ENCODE assay signal across 7 mouse cellular contexts in genomic region chr9:107340911-107341645, GRCm38 (mm10). TPM values are rescaled to one million over a fixed set of nuclear protein-coding genes. Genes with fewer than 3 reads are reported as not detected.
DNase-seq lines count a peak whose midpoint lies in the region; ATAC-seq and TF ChIP-seq lines count a peak whose summit lies in the region.

No protein-coding gene starts in this region.

- H3K9ac ChIP-seq in intestine, postnatal 0 days (ENCODE audit: low read depth, low read length), result peak overlapping the region; percentile 47

- no peak for TF ChIP-seq POLR2A in lung, adult 2 months (IDR thresholded peaks at IDR 0.05; ENCODE audit: borderline replicate concordance, extremely low read depth, low read depth, low read length)
- no peak for TF ChIP-seq POLR2A in embryonic fibroblast, embryonic 13.5 days (IDR thresholded peaks at IDR 0.05; ENCODE audit: low read depth, low read length)
- no peak for TF ChIP-seq POLR2A in olfactory bulb, adult 2 months (IDR thresholded peaks at IDR 0.05; ENCODE audit: insufficient read depth, low read depth, low read length)

- H3K4me3 ChIP-seq in lung, adult 2 months (replicated peaks; ENCODE audit: extremely low read depth, low read depth, low read length), result peak overlapping the region; percentile 95
- peak overlapping the region; percentile 56 for H3K4me3 ChIP-seq in embryonic fibroblast, embryonic 13.5 days (ENCODE audit: insufficient read depth, low read length)
- H3K4me3 ChIP-seq in intestine, postnatal 0 days (ENCODE audit: low read depth, low read length), result peak overlapping the region; percentile 53
- H3K4me3 ChIP-seq in olfactory bulb, adult 2 months (ENCODE audit: insufficient read depth, low read depth, low read length), result peak overlapping the region; percentile 81

- no peaks in the 10 kb centered on the region for H3K9me3 ChIP-seq in intestine, postnatal 0 days (ENCODE audit: control insufficient read depth)

- ATAC-seq in intestine, postnatal 0 days, result no peak

- no peak for TF ChIP-seq CTCF in lung, adult 2 months (IDR thresholded peaks at IDR 0.05; ENCODE audit: insufficient read depth, low read length)
- no peak for TF ChIP-seq CTCF in embryonic fibroblast, embryonic 13.5 days (IDR thresholded peaks at IDR 0.05; ENCODE audit: borderline replicate concordance, insufficient read depth, low read length)
- no peak for TF ChIP-seq CTCF in intestine, postnatal 0 days (IDR thresholded peaks at IDR 0.05; ENCODE audit: low read depth)
- TF ChIP-seq CTCF in olfactory bulb, adult 2 months (IDR thresholded peaks at IDR 0.05; ENCODE audit: insufficient read depth, low read depth, low read length), result no peak

- no peak overlapping the region for H3K27ac ChIP-seq in embryonic fibroblast, embryonic 13.5 days (ENCODE audit: insufficient read depth, low read length)
- H3K27ac ChIP-seq in intestine, postnatal 0 days (ENCODE audit: low read depth, low read length), result no peak overlapping the region
- H3K27ac ChIP-seq in olfactory bulb, adult 2 months (ENCODE audit: insufficient read depth, low read depth, low read length), result peak overlapping the region; percentile 83

- WGBS in lung, adult 2 months, result 46% methylated on average over 12 of the region's 12 CpGs
- WGBS in intestine, postnatal 0 days, result 49% methylated on average over 12 of the region's 12 CpGs
- 29% methylated on average over 12 of the region's 12 CpGs for WGBS in olfactory bulb, adult 2 months

- H3K27me3 ChIP-seq in intestine, postnatal 0 days (replicated peaks; ENCODE audit: control insufficient read depth, insufficient read depth, low read length), result peaks cover 3% of the 10 kb centered on the region; the same call in 1 of the 2 replicates

- H3K4me1 ChIP-seq in lung, adult 2 months (ENCODE audit: control insufficient read depth, insufficient read depth, low read length), result peaks cover 4% of the 10 kb centered on the region
- H3K4me1 ChIP-seq in embryonic fibroblast, embryonic 13.5 days (ENCODE audit: control insufficient read depth, insufficient read depth, low read length), result no peaks in the 10 kb centered on the region
- peaks cover 3% of the 10 kb centered on the region; the same call in 1 of the 2 replicates for H3K4me1 ChIP-seq in intestine, postnatal 0 days (replicated peaks; ENCODE audit: control insufficient read depth, insufficient read depth, low read length)
- H3K4me1 ChIP-seq in olfactory bulb, adult 2 months (ENCODE audit: control insufficient read depth, insufficient read depth, low read length), result peaks cover 27% of the 10 kb centered on the region

- H3K4me2 ChIP-seq in intestine, postnatal 0 days (replicated peaks; ENCODE audit: low read depth), result peak overlapping the region; percentile 91

- H3K36me3 ChIP-seq in intestine, postnatal 0 days (ENCODE audit: control insufficient read depth, insufficient read depth), result no peaks in the 10 kb centered on the region

- DNase-seq in lung, adult 2 months, result no peak
- no peak for DNase-seq in lung, postnatal 36 days
- DNase-seq in left cerebral cortex, adult 18-20 months (ENCODE audit: low spot score in 2 of 2), result no peak
- no peak for DNase-seq in spleen, postnatal 4 days (ENCODE audit: low spot score in 2 of 2)

RNA-seq across cellular contexts. Expression of gene 6430571L13Rik, which starts 0.7 kb away (rescaled TPM):
- polyA plus RNA-seq in lung, adult 2 months (2012; rRNA removed), result 0.34 and 1.1 TPM in 2 replicates
- polyA plus RNA-seq in embryonic fibroblast, embryonic 13.5 days (2011; ENCODE audit: insufficient read length, low read depth, missing spikeins), result not detected in 2 replicates
- 0.14 and 0.20 TPM in 2 replicates for polyA plus RNA-seq in intestine, postnatal 0 days (2015; fragmentation: Nextera tagmentation; extraction: Ambion mirVana)
- not detected in 2 replicates for polyA plus RNA-seq in olfactory bulb, adult 2 months (2012; ENCODE audit: insufficient read depth, insufficient read length, low replicate concordance, missing spikeins)
- total RNA-seq in left cerebral cortex, adult 18-20 months (2021), result 1 to 10 TPM; 4.1 to 4.2 TPM

RNA-seq across cellular contexts. Expression of gene Hemk1, which starts 2.9 kb away (rescaled TPM):
- 16.9 and 21.0 TPM in 2 replicates for polyA plus RNA-seq in lung, adult 2 months (2012; rRNA removed)
- 10.4 and 14.0 TPM in 2 replicates for polyA plus RNA-seq in embryonic fibroblast, embryonic 13.5 days (2011; ENCODE audit: insufficient read length, low read depth, missing spikeins)
- 5.9 and 8.2 TPM in 2 replicates for polyA plus RNA-seq in intestine, postnatal 0 days (2015; fragmentation: Nextera tagmentation; extraction: Ambion mirVana)
- polyA plus RNA-seq in olfactory bulb, adult 2 months (2012; ENCODE audit: insufficient read depth, insufficient read length, low replicate concordance, missing spikeins), result not detected in 2 replicates
- total RNA-seq in left cerebral cortex, adult 18-20 months (2021), result 10 to 100 TPM; 14.7 to 16.8 TPM

RNA-seq across cellular contexts. Expression of gene Cish, which starts 45.3 kb away (rescaled TPM):
- 61.1 and 72.2 TPM in 2 replicates for polyA plus RNA-seq in lung, adult 2 months (2012; rRNA removed)
- 6.4 and 8.5 TPM in 2 replicates for polyA plus RNA-seq in embryonic fibroblast, embryonic 13.5 days (2011; ENCODE audit: insufficient read length, low read depth, missing spikeins)
- polyA plus RNA-seq in intestine, postnatal 0 days (2015; fragmentation: Nextera tagmentation; extraction: Ambion mirVana), result 9.4 and 12.1 TPM in 2 replicates
- polyA plus RNA-seq in olfactory bulb, adult 2 months (2012; ENCODE audit: insufficient read depth, insufficient read length, low replicate concordance, missing spikeins), result not detected in 2 replicates
- 1 to 10 TPM; 6.9 to 9.1 TPM for total RNA-seq in left cerebral cortex, adult 18-20 months (2021)

RNA-seq across cellular contexts. Expression of gene Mapkapk3, which starts 51.4 kb away (rescaled TPM):
- polyA plus RNA-seq in lung, adult 2 months (2012; rRNA removed), result 29.3 and 41.1 TPM in 2 replicates
- polyA plus RNA-seq in embryonic fibroblast, embryonic 13.5 days (2011; ENCODE audit: insufficient read length, low read depth, missing spikeins), result 17.5 and 28.2 TPM in 2 replicates
- polyA plus RNA-seq in intestine, postnatal 0 days (2015; fragmentation: Nextera tagmentation; extraction: Ambion mirVana), result 26.2 and 30.4 TPM in 2 replicates
- not detected in 2 replicates for polyA plus RNA-seq in olfactory bulb, adult 2 months (2012; ENCODE audit: insufficient read depth, insufficient read length, low replicate concordance, missing spikeins)
- 1 to 10 TPM; 3.3 to 4.3 TPM for total RNA-seq in left cerebral cortex, adult 18-20 months (2021)

RNA-seq across cellular contexts. Expression of gene Cacna2d2, which starts 58.3 kb away (rescaled TPM):
- 0.72 and 1.2 TPM in 2 replicates for polyA plus RNA-seq in lung, adult 2 months (2012; rRNA removed)
- polyA plus RNA-seq in embryonic fibroblast, embryonic 13.5 days (2011; ENCODE audit: insufficient read length, low read depth, missing spikeins), result not detected in 2 replicates
- polyA plus RNA-seq in intestine, postnatal 0 days (2015; fragmentation: Nextera tagmentation; extraction: Ambion mirVana), result 0.14 and 0.22 TPM in 2 replicates
- not detected in 2 replicates for polyA plus RNA-seq in olfactory bulb, adult 2 months (2012; ENCODE audit: insufficient read depth, insufficient read length, low replicate concordance, missing spikeins)
- total RNA-seq in left cerebral cortex, adult 18-20 months (2021), result 10 to 100 TPM; 24.3 to 29.7 TPM
